Mouse (Mus musculus) megakaryocyte progenitor cell, adult 5-6 weeks (primary cell): Measurements from ENCODE around the gene Fitm1. TPM values are rescaled to one million over a fixed set of nuclear protein-coding genes. Genes with fewer than 3 reads are reported as not detected.

Source experiments
- total RNA-seq, 2 experiments: library from RNA; stranded (forward) in 1 of 2; stranded (reverse) in 1 of 2; fragments of 157-497, 149-512 nt in 1 of 2; fragments of 200-1000 nt in 1 of 2; gene quantifications; 2 replicates each; pipeline versions ENCODE4 v1.2.3 to v1.2.4; 2015 to 2017

Gene Fitm1
- total RNA-seq, 2 experiments from 2014 or later: 1.00 TPM; not detected in 1

Other genes starting within 250 kb of the Fitm1 start
Only the 30 nearest of the 31 such genes appear.
- 38.9 and 48.0 TPM in 2 replicates for gene Dhrs4, start 96.9 kb upstream of the Fitm1 start, total RNA-seq (2015)
- 58.8 and 67.3 TPM in 2 replicates for gene Dhrs4, start 96.9 kb upstream of the Fitm1 start, total RNA-seq (2017)
- gene Carmil3, start 85.0 kb upstream of the Fitm1 start, total RNA-seq (2015): 0.05 and 0.15 TPM in 2 replicates
- gene Carmil3, start 85.0 kb upstream of the Fitm1 start, total RNA-seq (2017): not detected in 2 replicates
- not detected in 2 replicates for gene Cpne6, start 65.2 kb upstream of the Fitm1 start, total RNA-seq (2015)
- not detected in 2 replicates for gene Cpne6, start 65.2 kb upstream of the Fitm1 start, total RNA-seq (2017)
- not detected in 2 replicates for gene Nrl, start 50.6 kb upstream of the Fitm1 start, total RNA-seq (2015)
- not detected in 2 replicates for gene Nrl, start 50.6 kb upstream of the Fitm1 start, total RNA-seq (2017)
- gene Pck2, start 35.4 kb upstream of the Fitm1 start, total RNA-seq (2015): 17.6 and 18.9 TPM in 2 replicates
- gene Pck2, start 35.4 kb upstream of the Fitm1 start, total RNA-seq (2017): 32.5 and 44.3 TPM in 2 replicates
- 32.6 and 45.9 TPM in 2 replicates for gene Dcaf11, start 15.6 kb upstream of the Fitm1 start, total RNA-seq (2015)
- 61.1 and 69.1 TPM in 2 replicates for gene Dcaf11, start 15.6 kb upstream of the Fitm1 start, total RNA-seq (2017)
- gene A730061H03Rik, start 15.2 kb upstream of the Fitm1 start, total RNA-seq (2015): 1.5 and 4.6 TPM in 2 replicates
- gene A730061H03Rik, start 15.2 kb upstream of the Fitm1 start, total RNA-seq (2017): 3.3 and 8.2 TPM in 2 replicates
- 899 and 931 TPM in 2 replicates for gene Psme1, start 2.5 kb downstream of the Fitm1 start, total RNA-seq (2015)
- gene Psme1, start 2.5 kb downstream of the Fitm1 start, total RNA-seq (2017): 334 and 421 TPM in 2 replicates
- gene Emc9, start 9.7 kb downstream of the Fitm1 start, total RNA-seq (2015): 5.1 and 5.5 TPM in 2 replicates
- gene Emc9, start 9.7 kb downstream of the Fitm1 start, total RNA-seq (2017): 6.9 and 9.7 TPM in 2 replicates
- 374 and 388 TPM in 2 replicates for gene Psme2, start 15.5 kb downstream of the Fitm1 start, total RNA-seq (2015)
- 269 and 370 TPM in 2 replicates for gene Psme2, start 15.5 kb downstream of the Fitm1 start, total RNA-seq (2017)
- gene Rnf31, start 16.1 kb downstream of the Fitm1 start, total RNA-seq (2015): 23.5 and 34.4 TPM in 2 replicates
- 10.5 and 11.3 TPM in 2 replicates for gene Rnf31, start 16.1 kb downstream of the Fitm1 start, total RNA-seq (2017)
- 20.6 and 24.8 TPM in 2 replicates for gene Irf9, start 28.0 kb downstream of the Fitm1 start, total RNA-seq (2015)
- 28.2 and 31.3 TPM in 2 replicates for gene Irf9, start 28.0 kb downstream of the Fitm1 start, total RNA-seq (2017)
- gene Rec8, start 42.4 kb downstream of the Fitm1 start, total RNA-seq (2015): 3.5 and 9.5 TPM in 2 replicates
- 0.87 and 4.6 TPM in 2 replicates for gene Rec8, start 42.4 kb downstream of the Fitm1 start, total RNA-seq (2017)
- 28.3 and 31.0 TPM in 2 replicates for gene Ipo4, start 60.3 kb downstream of the Fitm1 start, total RNA-seq (2015)
- 12.6 and 19.2 TPM in 2 replicates for gene Ipo4, start 60.3 kb downstream of the Fitm1 start, total RNA-seq (2017)
- gene Gm49378, start 62.3 kb downstream of the Fitm1 start, total RNA-seq (2015): 6.7 and 8.5 TPM in 2 replicates
- 1.5 and 4.9 TPM in 2 replicates for gene Gm49378, start 62.3 kb downstream of the Fitm1 start, total RNA-seq (2017)
- 35.8 and 39.1 TPM in 2 replicates for gene Tm9sf1, start 68.2 kb downstream of the Fitm1 start, total RNA-seq (2015)
- 47.3 and 56.1 TPM in 2 replicates for gene Tm9sf1, start 68.2 kb downstream of the Fitm1 start, total RNA-seq (2017)
- gene Tssk4, start 74.6 kb downstream of the Fitm1 start, total RNA-seq (2015): 0.37 and 0.62 TPM in 2 replicates
- gene Tssk4, start 74.6 kb downstream of the Fitm1 start, total RNA-seq (2017): 0.08 and 0.88 TPM in 2 replicates
- 19.3 and 21.4 TPM in 2 replicates for gene Mdp1, start 84.9 kb downstream of the Fitm1 start, total RNA-seq (2015)
- 21.7 and 22.4 TPM in 2 replicates for gene Mdp1, start 84.9 kb downstream of the Fitm1 start, total RNA-seq (2017)
- 29.4 and 36.0 TPM in 2 replicates for gene Gmpr2, start 96.3 kb downstream of the Fitm1 start, total RNA-seq (2015)
- gene Gmpr2, start 96.3 kb downstream of the Fitm1 start, total RNA-seq (2017): 38.1 and 39.5 TPM in 2 replicates
- 491 and 506 TPM in 2 replicates for gene Nedd8, start 96.5 kb downstream of the Fitm1 start, total RNA-seq (2015)
- 258 and 288 TPM in 2 replicates for gene Nedd8, start 96.5 kb downstream of the Fitm1 start, total RNA-seq (2017)
- 19.4 and 23.1 TPM in 2 replicates for gene Tinf2, start 106.2 kb downstream of the Fitm1 start, total RNA-seq (2015)
- 17.7 and 26.3 TPM in 2 replicates for gene Tinf2, start 106.2 kb downstream of the Fitm1 start, total RNA-seq (2017)
- 0.35 and 0.61 TPM in 2 replicates for gene Tgm1, start 138.3 kb downstream of the Fitm1 start, total RNA-seq (2015)
- gene Tgm1, start 138.3 kb downstream of the Fitm1 start, total RNA-seq (2017): 0.20 and 1.1 TPM in 2 replicates
- 8.7 and 14.0 TPM in 2 replicates for gene Rabggta, start 146.6 kb downstream of the Fitm1 start, total RNA-seq (2015)
- 12.6 and 14.0 TPM in 2 replicates for gene Rabggta, start 146.6 kb downstream of the Fitm1 start, total RNA-seq (2017)
- 45.7 and 50.9 TPM in 2 replicates for gene Dhrs1, start 170.1 kb downstream of the Fitm1 start, total RNA-seq (2015)
- gene Dhrs1, start 170.1 kb downstream of the Fitm1 start, total RNA-seq (2017): 11.5 and 30.2 TPM in 2 replicates
- 25.6 and 26.5 TPM in 2 replicates for gene Nop9, start 170.1 kb downstream of the Fitm1 start, total RNA-seq (2015)
- gene Nop9, start 170.1 kb downstream of the Fitm1 start, total RNA-seq (2017): 27.8 and 32.2 TPM in 2 replicates
- gene Cideb, start 182.8 kb downstream of the Fitm1 start, total RNA-seq (2015): 0.20 and 0.77 TPM in 2 replicates
- 0.51 TPM in 1 of 2 replicates, not detected in the other for gene Cideb, start 182.8 kb downstream of the Fitm1 start, total RNA-seq (2017)
- gene Ltb4r2, start 185.8 kb downstream of the Fitm1 start, total RNA-seq (2015): 0.39 and 0.44 TPM in 2 replicates
- 0.47 and 0.62 TPM in 2 replicates for gene Ltb4r2, start 185.8 kb downstream of the Fitm1 start, total RNA-seq (2017)
- 18.5 and 19.9 TPM in 2 replicates for gene Ltb4r1, start 190.3 kb downstream of the Fitm1 start, total RNA-seq (2015)
- gene Ltb4r1, start 190.3 kb downstream of the Fitm1 start, total RNA-seq (2017): 31.4 and 42.4 TPM in 2 replicates
- gene Adcy4, start 208.5 kb downstream of the Fitm1 start, total RNA-seq (2015): 0.05 TPM in 1 of 2 replicates, not detected in the other
- not detected in 2 replicates for gene Adcy4, start 208.5 kb downstream of the Fitm1 start, total RNA-seq (2017)
- gene Ripk3, start 213.2 kb downstream of the Fitm1 start, total RNA-seq (2015): 116 and 152 TPM in 2 replicates
- 25.3 and 49.9 TPM in 2 replicates for gene Ripk3, start 213.2 kb downstream of the Fitm1 start, total RNA-seq (2017)